Mouse (Mus musculus) heart, adult 18-20 months (tissue): Measurements from ENCODE around the gene 1700029H14Rik. TPM values are rescaled to one million over a fixed set of nuclear protein-coding genes. Genes with fewer than 3 reads are reported as not detected.

Experiments
- DNase-seq, 2 experiments: peaks; one replicate each; pipeline ENCODE4 v3.0.0; 2021 to 2022; ENCODE audit warnings: mixed read lengths in 1 of 2
- long read RNA-seq, 2 experiments: library from polyadenylated mRNA; stranded (forward); transcript quantifications; one replicate each; pipeline ENCODE4 v2.0.0; 2021
- total RNA-seq, 2 experiments: library from RNA; stranded (reverse); gene quantifications; 2 replicates each; pipeline ENCODE4 v1.2.3; 2021

The 1700029H14Rik gene
- total RNA-seq, result not detected
- long read RNA-seq, experiment 1, result 0 reads
- long read RNA-seq, experiment 2, result 0 reads

DNA sequence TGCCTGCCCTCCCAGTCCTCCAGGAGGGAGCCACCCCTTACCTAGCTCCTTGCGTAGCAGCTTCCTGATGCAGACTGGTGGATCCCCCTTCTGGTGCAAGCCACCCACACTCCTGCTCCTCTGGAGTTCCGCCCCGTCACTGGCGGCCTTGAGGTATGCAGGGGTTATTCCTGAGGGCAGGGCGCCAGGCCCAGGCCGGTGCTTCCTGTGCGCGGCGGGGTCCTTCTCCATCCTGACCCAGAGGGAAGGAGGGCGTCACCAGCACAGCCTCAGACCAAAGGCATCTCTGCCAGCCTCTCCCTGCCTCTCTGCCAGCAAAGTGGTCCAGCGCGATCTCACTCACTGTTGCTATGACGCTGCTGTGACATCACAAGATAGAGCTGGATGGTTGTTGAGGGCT, at the start of gene 1700029H14Rik:
1700029H14Rik (minus strand) TSS at position 344 of the 400 bp plus-strand sequence.
- DNase-seq, result peak in 1 of 2 experiments; percentile 38

DNA sequence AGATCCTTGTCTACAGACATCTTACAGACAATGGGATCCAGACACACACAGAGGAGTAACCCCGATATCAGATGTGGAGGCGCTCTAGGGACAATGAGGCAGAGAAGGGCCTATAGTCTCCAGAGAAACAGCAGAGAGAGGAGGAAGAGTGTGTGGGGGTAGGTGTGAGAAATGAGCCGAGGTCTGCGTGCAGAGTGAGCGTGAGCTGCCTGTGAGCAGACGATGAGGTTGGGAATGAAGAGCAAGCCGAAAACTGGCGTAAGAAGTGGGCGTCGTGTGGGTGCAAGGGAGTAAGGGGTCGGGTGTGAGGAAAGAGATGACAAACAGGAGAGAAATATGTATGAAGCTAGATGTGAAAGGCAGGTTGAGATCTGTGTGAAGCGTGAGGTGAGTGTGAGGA, 49.4 kb upstream of the 1700029H14Rik start:
- no peak for DNase-seq

DNA sequence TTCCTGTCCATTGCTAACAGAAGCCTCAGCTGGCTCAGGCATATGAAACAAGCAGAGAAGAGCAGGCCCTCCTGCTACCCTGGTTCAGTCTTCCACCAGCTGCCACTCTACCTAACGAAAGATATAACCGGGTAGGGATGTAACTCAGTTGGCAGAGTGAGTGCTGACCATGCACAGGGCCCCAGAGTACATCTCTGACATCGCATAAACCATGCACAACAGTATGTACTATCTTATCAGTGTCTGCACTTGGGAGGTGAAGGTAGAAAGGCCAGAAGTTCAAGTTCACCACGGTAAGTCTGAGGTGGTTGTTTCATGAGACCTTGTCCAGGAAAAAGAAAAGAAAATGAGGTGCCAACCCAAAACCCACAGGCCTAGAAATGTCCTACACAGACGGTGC, 47.7 kb upstream of the 1700029H14Rik start:
- no peak for DNase-seq

- DNase-seq, result no peak
Observed at GRCm38 (mm10) chr8:13608946-13609345, 46.7 kb upstream of the 1700029H14Rik start.

GRCm38 (mm10) chr8:13605920-13606480, 43.7 kb upstream of the 1700029H14Rik start:
- DNase-seq, result no peak

DNA sequence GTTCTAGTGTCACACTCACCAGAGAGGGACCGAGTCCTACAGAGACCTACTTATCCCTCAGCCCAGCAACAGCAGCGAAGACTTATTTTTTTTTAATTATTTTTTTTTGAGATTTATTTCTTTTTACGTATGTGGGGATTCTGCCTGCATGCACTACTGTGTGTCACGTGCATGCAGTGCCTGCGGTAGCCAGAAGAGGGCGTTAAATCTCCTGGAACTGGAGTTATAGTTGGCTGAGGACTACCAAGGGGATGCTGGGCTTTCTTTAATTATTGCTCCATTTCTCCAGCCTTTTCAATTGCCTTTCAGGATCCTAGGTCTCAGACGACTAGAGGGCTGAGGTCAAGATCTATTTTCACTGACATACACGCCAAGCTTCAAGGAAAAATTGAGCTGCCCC, 40.4 kb upstream of the 1700029H14Rik start:
- DNase-seq, result peak in 1 of 2 experiments; percentile 67

GRCm38 (mm10) chr8:13601166-13601565, 38.9 kb upstream of the 1700029H14Rik start:
- peak; percentile 48 to 52 for DNase-seq

GRCm38 (mm10) chr8:13600716-13601115, 38.5 kb upstream of the 1700029H14Rik start:
- DNase-seq, result peak in 1 of 2 experiments; percentile 37

- DNase-seq, result peak; percentile 55 to 79
Observed at GRCm38 (mm10) chr8:13600204-13600603, 37.9 kb upstream of the 1700029H14Rik start.

GRCm38 (mm10) chr8:13597777-13598176, 35.5 kb upstream of the 1700029H14Rik start:
- DNase-seq, result no peak

GRCm38 (mm10) chr8:13595861-13596260, 33.6 kb upstream of the 1700029H14Rik start:
- no peak for DNase-seq

DNA sequence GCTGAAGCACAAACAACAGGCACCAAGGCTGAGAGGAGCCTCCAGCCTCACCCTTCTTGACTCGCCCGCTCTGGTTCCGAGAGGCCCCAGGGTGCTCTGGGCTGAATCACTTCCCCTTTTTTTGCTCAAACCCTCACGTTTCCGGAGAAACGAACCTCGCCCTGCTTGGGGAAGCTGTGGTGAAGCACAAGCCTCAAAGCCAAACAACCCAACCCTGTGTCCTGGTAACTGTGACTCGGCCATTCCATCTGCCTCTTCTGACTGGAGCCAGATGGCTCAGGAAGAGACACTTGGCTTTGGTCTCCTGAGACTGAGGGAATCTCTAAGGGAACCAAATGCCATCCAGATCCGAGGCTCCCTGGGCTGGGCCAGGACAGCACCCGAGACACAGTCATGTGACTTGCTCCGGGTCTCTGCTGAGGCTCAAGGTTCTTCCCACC, 32.6 kb upstream of the 1700029H14Rik start:
- peak; percentile 58 to 87 for DNase-seq

- no peak for DNase-seq
Observed at GRCm38 (mm10) chr8:13593340-13593739, 31.1 kb upstream of the 1700029H14Rik start.

DNA sequence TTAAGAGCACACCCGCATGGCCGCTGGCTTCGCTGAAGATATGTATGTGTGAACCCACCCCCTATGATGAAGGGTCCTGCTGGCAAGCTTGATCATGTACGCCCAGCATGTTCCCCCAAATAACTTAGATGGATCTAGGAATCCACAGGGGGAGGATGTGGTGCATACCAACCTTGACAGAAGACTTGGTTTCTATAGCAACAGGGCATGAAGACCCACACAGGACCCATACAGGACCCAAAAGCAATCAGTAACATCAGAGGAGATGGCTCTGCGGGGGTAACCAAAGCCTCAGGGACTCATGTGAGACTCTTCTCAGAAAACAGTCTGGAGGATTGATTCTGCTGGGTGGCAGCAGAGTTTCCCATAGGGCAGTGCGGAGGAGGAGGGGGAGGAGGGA, 29.0 kb upstream of the 1700029H14Rik start:
- DNase-seq, result no peak

- no peak for DNase-seq
Observed at GRCm38 (mm10) chr8:13589071-13589470, 26.8 kb upstream of the 1700029H14Rik start.

GRCm38 (mm10) chr8:13584652-13585051, 22.4 kb upstream of the 1700029H14Rik start:
- no peak for DNase-seq

GRCm38 (mm10) chr8:13577869-13578268, 15.6 kb upstream of the 1700029H14Rik start:
- DNase-seq, result no peak

GRCm38 (mm10) chr8:13571999-13572398, 9.7 kb upstream of the 1700029H14Rik start:
- no peak for DNase-seq

DNA sequence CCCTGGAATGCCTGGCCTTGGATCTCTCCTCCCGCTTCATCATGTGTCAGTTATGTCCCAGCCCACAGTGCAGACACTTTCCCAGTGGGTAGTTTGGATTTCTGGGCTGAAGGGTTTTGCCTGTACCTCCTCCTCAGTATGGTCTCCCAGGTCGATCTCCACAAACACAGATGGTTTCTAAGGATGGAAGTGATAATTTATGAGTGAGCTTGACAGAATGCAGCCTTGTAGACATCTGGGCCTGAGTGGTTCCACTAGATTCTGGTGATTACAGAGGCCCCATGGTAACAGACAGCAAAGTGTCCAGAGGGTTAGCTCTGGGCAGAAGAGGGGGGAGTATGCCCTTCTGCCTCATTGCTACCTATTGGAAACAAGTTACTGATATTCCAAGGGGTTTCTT, 4.7 kb downstream of the 1700029H14Rik start:
- no peak for DNase-seq

DNA sequence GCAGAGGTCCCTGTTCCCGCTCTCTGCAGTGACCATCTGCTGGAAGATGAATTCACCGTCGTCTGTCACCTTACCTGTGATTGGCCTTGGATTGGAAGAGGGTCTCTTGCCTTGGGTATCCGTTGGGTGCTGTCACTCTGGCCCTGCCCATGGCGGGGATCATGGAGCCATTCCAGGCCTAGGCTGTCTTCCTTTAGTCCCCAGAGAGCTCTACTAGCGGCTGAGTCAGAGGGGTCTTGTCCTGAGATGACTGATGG, 10.8 kb downstream of the 1700029H14Rik start:
- DNase-seq, result no peak

- peak; percentile 94 to 95 for DNase-seq
Observed at GRCm38 (mm10) chr8:13550718-13551573, 11.3 kb downstream of the 1700029H14Rik start.

DNA sequence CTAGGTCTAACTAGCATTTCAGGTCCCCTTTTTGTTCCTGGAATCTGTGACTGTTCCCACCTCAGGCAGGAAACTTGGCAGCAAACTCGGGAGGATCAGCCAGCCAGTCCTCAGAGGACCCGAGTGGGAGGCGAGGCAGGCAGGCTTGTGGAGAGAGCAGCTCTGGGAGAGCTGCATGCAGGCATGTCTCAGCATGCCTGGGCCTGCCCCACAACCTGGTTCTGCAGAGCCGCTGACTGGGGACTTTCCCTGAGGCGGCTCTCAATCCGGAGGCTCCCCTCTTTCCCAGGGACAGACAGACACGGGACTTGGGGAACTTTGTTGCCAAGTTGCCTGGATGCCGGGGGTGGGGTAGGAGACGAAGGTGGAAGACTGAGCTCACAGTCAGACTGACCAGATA, 13.4 kb downstream of the 1700029H14Rik start:
- peak; percentile 88 to 90 for DNase-seq

GRCm38 (mm10) chr8:13548235-13548634, 14.0 kb downstream of the 1700029H14Rik start:
- DNase-seq, result peak; percentile 67 to 77

DNA sequence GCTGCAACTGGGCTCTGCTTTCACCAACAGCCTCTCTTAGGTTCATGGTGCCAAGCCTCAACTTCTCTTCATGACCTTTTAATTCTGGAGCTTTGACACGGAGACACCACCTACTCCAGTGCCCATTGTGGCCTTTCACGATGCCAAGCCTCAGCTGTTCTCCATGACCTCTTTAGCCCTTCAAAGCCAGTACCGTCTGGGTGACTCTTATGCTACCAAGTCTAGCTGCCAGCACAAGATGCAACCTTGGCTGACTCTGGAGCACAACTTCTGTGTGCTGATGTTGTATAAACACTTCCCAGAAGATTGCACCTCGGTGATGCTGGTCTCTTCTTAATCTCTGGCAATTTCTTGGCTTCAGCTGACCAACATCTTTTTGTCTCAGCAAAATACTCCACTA, 15.8 kb downstream of the 1700029H14Rik start:
- no peak for DNase-seq
